10 mouse cellular contexts compared by ENCODE assay signal in genomic region chr15:95980641-95981040, GRCm38 (mm10).
"Had no signal": no experiment of that assay in that cellular context is flagged by ENCODE, and none has a peak within 500 bp of the region (broad histone marks: within the 10 kb centered on the region; RNA-seq: fewer than 3 reads in every experiment).

No protein-coding gene starts in this region.

- ATAC-seq: intestine, embryonic 15.5 days had no signal

- H3K4me1 ChIP-seq: intestine, embryonic 15.5 days; liver, embryonic 13.5 days had no signal

- H3K4me3 ChIP-seq: intestine, embryonic 15.5 days; left cerebral cortex, adult 2 months; liver, embryonic 13.5 days had no signal

- H3K27me3 ChIP-seq: intestine, embryonic 15.5 days; liver, embryonic 13.5 days had no signal

- H3K27ac ChIP-seq: intestine, embryonic 15.5 days; left cerebral cortex, adult 2 months; liver, embryonic 13.5 days; macrophage had no signal

- H3K4me2 ChIP-seq: intestine, embryonic 15.5 days; liver, embryonic 13.5 days had no signal

- H3K9ac ChIP-seq: intestine, embryonic 15.5 days; liver, embryonic 13.5 days had no signal

- H3K9me3 ChIP-seq: intestine, embryonic 15.5 days; liver, embryonic 13.5 days had no signal

- H3K36me3 ChIP-seq: intestine, embryonic 15.5 days; liver, embryonic 13.5 days had no signal

- DNase-seq: kidney, adult 18-20 months; kidney, adult 9 months; kidney, postnatal 14 days; kidney, postnatal 4 days; liver, embryonic 13.5 days; lung, adult 2 months; midbrain, embryonic 14.5 days had no signal
